Mouse (Mus musculus): ENCODE data around the gene Vav2.

DNA sequence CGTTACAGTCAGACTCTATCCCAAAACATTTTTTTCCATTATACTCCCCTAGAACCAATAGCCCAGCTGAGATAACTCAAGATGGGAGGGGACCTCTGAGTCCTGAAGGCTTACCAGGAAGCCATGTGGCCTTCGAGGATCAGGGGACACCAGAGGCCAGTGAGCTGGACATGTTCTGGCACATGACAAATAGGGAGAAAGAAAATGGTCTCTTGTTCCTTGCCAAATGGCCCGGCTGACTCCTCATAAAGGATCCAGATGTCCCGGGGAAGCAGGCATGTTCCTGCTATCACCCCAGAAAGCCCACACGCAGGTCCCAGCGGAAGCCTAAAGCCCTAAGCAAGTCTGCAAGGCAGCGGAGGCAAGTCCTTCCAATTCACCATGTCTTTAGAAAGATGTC, 3.2 kb downstream of the Vav2 start:
- TF ChIP-seq CTCF (IDR thresholded peaks at IDR 0.05; ENCODE audit: low read depth, low read length), result no peak
- TF ChIP-seq TAL1 (conservative IDR thresholded peaks at IDR 0.05; ENCODE audit: low read depth, low read length), result no peak
